Mouse (Mus musculus) kidney, embryonic 16.5 days (tissue): ENCODE measurements around the gene Dppa4. TPM values are rescaled to one million over a fixed set of nuclear protein-coding genes. Genes with fewer than 3 reads are reported as not detected.

ENCODE experiments used
- ATAC-seq: fragments of 200-750 bp; cut with Nextera tagmentation; 2 replicates; pipeline ENCODE4 v1.8.0; 2017; ENCODE audit warnings: moderate TSS enrichment; ENCODE audit not compliant: low FRiP score, low TSS enrichment
- H3K27ac ChIP-seq: fragments of 300-500 bp; sonication (generic); 2 replicates; pipeline ENCODE4 v1.5.1; 2014; ENCODE audit warnings: low read length
- H3K27me3 ChIP-seq: fragments of 300-500 bp; sonication (generic); 2 replicates; pipeline ENCODE4 v1.6.1; 2014; ENCODE audit warnings: low read length, control low read depth, mixed read lengths; ENCODE audit not compliant: insufficient read depth
- H3K36me3 ChIP-seq: fragments of 300-500 bp; sonication (generic); 2 replicates; pipeline ENCODE4 v1.6.1; 2014; ENCODE audit warnings: low read length, control low read depth, mixed read lengths; ENCODE audit not compliant: insufficient read depth
- H3K4me1 ChIP-seq: fragments of 300-500 bp; sonication (generic); 2 replicates; pipeline ENCODE4 v1.6.1; 2014; ENCODE audit warnings: low read length, control low read depth, mixed read lengths; ENCODE audit not compliant: insufficient read depth
- H3K4me2 ChIP-seq: fragments of 300-500 bp; sonication (generic); replicated peaks from 2 replicates; pipeline ENCODE4 v1.6.1; 2014; ENCODE audit warnings: low read depth, low read length
- H3K4me3 ChIP-seq: fragments of 300-500 bp; sonication (generic); 2 replicates; pipeline ENCODE4 v1.5.1; 2014; ENCODE audit warnings: mild to moderate bottlenecking, low read length
- H3K9ac ChIP-seq: fragments of 300-500 bp; sonication (generic); replicated peaks from 2 replicates; pipeline ENCODE4 v1.6.1; 2014; ENCODE audit warnings: low read length
- H3K9me3 ChIP-seq: fragments of 300-500 bp; sonication (generic); 2 replicates; pipeline ENCODE4 v1.6.1; 2016; ENCODE audit warnings: low read length, control low read depth
- WGBS: fragments of 180-500 bp; shearing (Covaris S2); extraction: QIAGEN DNeasy Blood & Tissue Kit; methylation state at CpG from one replicate; pipeline ENCODE4 v1.1.7; 2014; 5-methylcytosine and 5-hydroxymethylcytosine counted together
- polyA plus RNA-seq: library from polyadenylated mRNA; unstranded; fragments of >200 nt; fragmentation: Nextera tagmentation; extraction: Ambion mirVana; gene quantifications from 2 replicates; pipeline ENCODE4 v1.2.1, GENCODE M21; 2015

Dppa4 gene
- 0.46 TPM in 1 of 2 replicates, not detected in the other for polyA plus RNA-seq

GRCm38 (mm10) chr16:48283517-48283916 is at the start of gene Dppa4:
Gene Dppa4 (plus strand): TSS chr16:48283733.
- no peak within 1 kb of the TSS for H3K4me3 ChIP-seq
- no peak for ATAC-seq
- H3K27ac ChIP-seq: no peak within 1 kb of the TSS
- 79% methylated on average over 4 of the region's 4 CpGs for WGBS
- no peak within 1 kb of the TSS for H3K4me2 ChIP-seq
- no peaks in the 10 kb centered on the region for H3K27me3 ChIP-seq
- no peaks in the 10 kb centered on the region for H3K4me1 ChIP-seq
- no peak within 1 kb of the TSS for H3K9ac ChIP-seq
- H3K9me3 ChIP-seq: no peaks in the 10 kb centered on the region
- no peaks in the 10 kb centered on the region for H3K36me3 ChIP-seq

GRCm38 (mm10) chr16:48234999-48235398 is 48.5 kb upstream of the Dppa4 start:
- WGBS: 81% methylated on average over 1 of the region's 1 CpGs

GRCm38 (mm10) chr16:48237676-48238075 is 45.9 kb upstream of the Dppa4 start:
- Histone ChIP-seq H3K9me3 (no peaks in the 10 kb centered on the region), H3K27ac (no peak overlapping the region), H3K9ac (no peak overlapping the region), H3K4me2 (no peak overlapping the region), H3K4me3 (no peak overlapping the region), H3K36me3 (no peaks in the 10 kb centered on the region), H3K27me3 (no peaks in the 10 kb centered on the region), H3K4me1 (no peaks in the 10 kb centered on the region)
- no peak for ATAC-seq
- WGBS: 88% methylated on average over 7 of the region's 7 CpGs

More at GRCm38 (mm10) chr16:48234999-48235398, 48.5 kb upstream of the Dppa4 start:
- no peaks in the 10 kb centered on the region for H3K36me3 ChIP-seq
- no peaks in the 10 kb centered on the region for H3K4me1 ChIP-seq
- H3K9me3 ChIP-seq: no peaks in the 10 kb centered on the region
- H3K4me2 ChIP-seq: no peak overlapping the region
- no peak overlapping the region for H3K4me3 ChIP-seq
- H3K9ac ChIP-seq: no peak overlapping the region
- no peak overlapping the region for H3K27ac ChIP-seq
- ATAC-seq: no peak
- H3K27me3 ChIP-seq: no peaks in the 10 kb centered on the region

GRCm38 (mm10) chr16:48247044-48247661 is 36.4 kb upstream of the Dppa4 start:
- WGBS: 84% methylated on average over 2 of the region's 2 CpGs
- Histone ChIP-seq H3K4me3 (no peak overlapping the region), H3K4me1 (no peaks in the 10 kb centered on the region), H3K9me3 (no peaks in the 10 kb centered on the region), H3K9ac (no peak overlapping the region), H3K27me3 (no peaks in the 10 kb centered on the region), H3K36me3 (no peaks in the 10 kb centered on the region), H3K27ac (no peak overlapping the region), H3K4me2 (no peak overlapping the region)
- ATAC-seq: no peak

GRCm38 (mm10) chr16:48252824-48253223 is 30.7 kb upstream of the Dppa4 start:
- 55% methylated on average over 4 of the region's 4 CpGs for WGBS
- Histone ChIP-seq H3K4me3 (no peak overlapping the region), H3K27me3 (no peaks in the 10 kb centered on the region), H3K9me3 (no peaks in the 10 kb centered on the region), H3K4me2 (no peak overlapping the region), H3K27ac (no peak overlapping the region), H3K4me1 (no peaks in the 10 kb centered on the region), H3K36me3 (no peaks in the 10 kb centered on the region), H3K9ac (no peak overlapping the region)
- no peak for ATAC-seq

GRCm38 (mm10) chr16:48254584-48254983 is 28.9 kb upstream of the Dppa4 start:
- no peak for ATAC-seq
- Histone ChIP-seq H3K4me3 (no peak overlapping the region), H3K27me3 (no peaks in the 10 kb centered on the region), H3K9ac (no peak overlapping the region), H3K36me3 (no peaks in the 10 kb centered on the region), H3K9me3 (no peaks in the 10 kb centered on the region), H3K4me1 (no peaks in the 10 kb centered on the region), H3K27ac (no peak overlapping the region), H3K4me2 (no peak overlapping the region)
- 86% methylated on average over 5 of the region's 5 CpGs for WGBS

GRCm38 (mm10) chr16:48259519-48259918 is 24.0 kb upstream of the Dppa4 start:
- ATAC-seq: no peak
- H3K4me1 ChIP-seq: no peaks in the 10 kb centered on the region
- no peak overlapping the region for H3K9ac ChIP-seq
- no peaks in the 10 kb centered on the region for H3K36me3 ChIP-seq
- no peaks in the 10 kb centered on the region for H3K9me3 ChIP-seq
- no peak overlapping the region for H3K4me3 ChIP-seq
- H3K27me3 ChIP-seq: no peaks in the 10 kb centered on the region
- no peak overlapping the region for H3K4me2 ChIP-seq
- 90% methylated on average over 4 of the region's 4 CpGs for WGBS
- no peak overlapping the region for H3K27ac ChIP-seq

GRCm38 (mm10) chr16:48262901-48263300 is 20.6 kb upstream of the Dppa4 start:
- no peaks in the 10 kb centered on the region for H3K27me3 ChIP-seq
- no peak overlapping the region for H3K4me2 ChIP-seq
- WGBS: 80% methylated on average over 1 of the region's 1 CpGs
- H3K27ac ChIP-seq: no peak overlapping the region
- H3K4me3 ChIP-seq: no peak overlapping the region
- no peaks in the 10 kb centered on the region for H3K9me3 ChIP-seq
- no peak for ATAC-seq
- no peaks in the 10 kb centered on the region for H3K36me3 ChIP-seq
- no peaks in the 10 kb centered on the region for H3K4me1 ChIP-seq
- no peak overlapping the region for H3K9ac ChIP-seq

- Histone ChIP-seq H3K9me3 (no peaks in the 10 kb centered on the region), H3K4me1 (no peaks in the 10 kb centered on the region), H3K27ac (no peak overlapping the region), H3K36me3 (no peaks in the 10 kb centered on the region), H3K4me2 (no peak overlapping the region), H3K27me3 (no peaks in the 10 kb centered on the region), H3K9ac (no peak overlapping the region), H3K4me3 (no peak overlapping the region)
- no peak for ATAC-seq
- WGBS: 81% methylated on average over 4 of the region's 4 CpGs
Observed at GRCm38 (mm10) chr16:48265856-48266255, 17.7 kb upstream of the Dppa4 start.

- WGBS: 86% methylated on average over 4 of the region's 4 CpGs
- ATAC-seq: no peak
Observed at GRCm38 (mm10) chr16:48276940-48277339, 6.6 kb upstream of the Dppa4 start.

More at GRCm38 (mm10) chr16:48276940-48277339, 6.6 kb upstream of the Dppa4 start:
- no peak overlapping the region for H3K27ac ChIP-seq
- no peaks in the 10 kb centered on the region for H3K4me1 ChIP-seq
- no peak overlapping the region for H3K4me2 ChIP-seq
- no peaks in the 10 kb centered on the region for H3K9me3 ChIP-seq
- no peak overlapping the region for H3K4me3 ChIP-seq
- H3K36me3 ChIP-seq: no peaks in the 10 kb centered on the region
- H3K27me3 ChIP-seq: no peaks in the 10 kb centered on the region
- no peak overlapping the region for H3K9ac ChIP-seq
